Mouse (Mus musculus): Measurements from ENCODE around the gene Lrrc8e. TPM values are rescaled to one million over a fixed set of nuclear protein-coding genes. Genes with fewer than 3 reads are reported as not detected.

Lrrc8e gene
- polyA plus RNA-seq (2015; fragmentation: Nextera tagmentation; extraction: Ambion mirVana) = 2.6 and 2.8 TPM in 2 replicates

DNA sequence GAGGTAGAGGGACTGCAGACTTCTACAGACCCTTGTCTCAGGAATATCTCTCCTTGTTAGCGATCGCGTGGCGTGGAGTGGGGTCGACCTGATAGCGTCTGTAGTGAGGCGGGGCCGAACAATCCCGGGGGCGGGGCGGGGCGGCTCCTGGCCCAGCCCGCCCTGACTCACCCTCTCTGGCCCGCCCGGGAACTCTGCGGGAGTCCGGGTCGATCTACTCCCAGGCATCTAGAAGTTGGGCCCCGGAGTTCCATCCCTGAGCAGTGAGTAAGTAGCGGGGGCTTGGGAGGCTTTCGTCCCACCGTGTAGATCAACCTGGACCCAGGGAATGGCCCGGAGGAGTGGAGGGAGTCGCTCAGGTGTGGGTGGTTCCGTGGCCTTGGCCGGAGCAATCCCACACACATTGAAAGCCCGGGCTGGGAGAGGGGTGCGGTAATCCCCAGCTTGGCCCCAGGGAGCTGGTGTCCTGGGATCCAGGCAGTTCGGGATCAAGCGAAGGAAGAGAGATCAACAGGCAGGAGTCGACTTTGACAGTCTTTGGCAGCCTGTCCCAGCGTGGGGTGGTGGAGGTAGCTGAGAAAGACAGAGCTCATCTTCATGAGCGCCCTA lies at the start of gene Lrrc8e:
Lrrc8e (plus strand) TSS at position 89 of the 609 bp plus-strand sequence.
- no peaks in the 10 kb centered on the region for H3K36me3 ChIP-seq (ENCODE audit: control insufficient read depth, insufficient read depth, low read length)
- peak within 1 kb of the TSS; percentile 59 for H3K9ac ChIP-seq (ENCODE audit: low read depth, low read length)
- H3K4me2 ChIP-seq (ENCODE audit: low read depth, low read length) = peak within 1 kb of the TSS; percentile 63
- peak; percentile 79 for ATAC-seq
- peak within 1 kb of the TSS; percentile 48 for H3K4me3 ChIP-seq (ENCODE audit: low read length)
- H3K27ac ChIP-seq (ENCODE audit: low read length) = no peak within 1 kb of the TSS
- peaks cover 16% of the 10 kb centered on the region; the same call in 1 of the 2 replicates for H3K4me1 ChIP-seq (ENCODE audit: control insufficient read depth, insufficient read depth, low read length)
- no peaks in the 10 kb centered on the region for H3K9me3 ChIP-seq (ENCODE audit: control insufficient read depth, low read length)
- H3K27me3 ChIP-seq (replicated peaks; ENCODE audit: control insufficient read depth, insufficient read depth, low read length) = no peaks in the 10 kb centered on the region
- WGBS = 6% methylated on average over 33 of the region's 33 CpGs

DNA sequence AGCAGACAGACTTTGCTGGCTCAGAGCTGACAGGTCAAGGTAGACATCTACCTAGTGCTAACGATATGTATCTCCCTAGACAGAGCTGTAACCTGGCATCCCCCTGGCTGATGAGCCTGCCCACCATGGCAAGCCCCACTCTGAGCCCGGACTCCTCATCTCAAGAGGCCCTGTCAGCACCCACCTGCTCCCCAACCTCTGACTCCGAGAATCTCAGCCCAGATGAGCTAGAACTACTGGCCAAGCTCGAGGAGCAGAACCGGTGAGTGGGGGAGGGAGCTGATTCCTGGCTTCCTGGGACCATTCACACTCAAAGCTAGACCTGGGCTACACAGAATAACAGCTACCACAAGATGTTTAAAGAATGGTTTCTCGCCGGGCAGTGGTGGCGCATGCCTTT lies 43.2 kb upstream of the Lrrc8e start:
- no peaks in the 10 kb centered on the region for H3K9me3 ChIP-seq (ENCODE audit: control insufficient read depth, low read length)
- ATAC-seq = no peak
- H3K27me3 ChIP-seq (replicated peaks; ENCODE audit: control insufficient read depth, insufficient read depth, low read length) = no peaks in the 10 kb centered on the region
- 0 out of 2 replicates have a peak, but pooled peaks cover 2% of the 10 kb centered on the region for H3K36me3 ChIP-seq (ENCODE audit: control insufficient read depth, insufficient read depth, low read length)
- H3K4me2 ChIP-seq (ENCODE audit: low read depth, low read length) = no peak overlapping the region
- no peaks in the 10 kb centered on the region for H3K4me1 ChIP-seq (ENCODE audit: control insufficient read depth, insufficient read depth, low read length)
- no peak overlapping the region for H3K9ac ChIP-seq (ENCODE audit: low read depth, low read length)
- H3K27ac ChIP-seq (ENCODE audit: low read length) = no peak overlapping the region
- no peak overlapping the region for H3K4me3 ChIP-seq (ENCODE audit: low read length)
- WGBS = 86% methylated on average over 8 of the region's 8 CpGs

DNA sequence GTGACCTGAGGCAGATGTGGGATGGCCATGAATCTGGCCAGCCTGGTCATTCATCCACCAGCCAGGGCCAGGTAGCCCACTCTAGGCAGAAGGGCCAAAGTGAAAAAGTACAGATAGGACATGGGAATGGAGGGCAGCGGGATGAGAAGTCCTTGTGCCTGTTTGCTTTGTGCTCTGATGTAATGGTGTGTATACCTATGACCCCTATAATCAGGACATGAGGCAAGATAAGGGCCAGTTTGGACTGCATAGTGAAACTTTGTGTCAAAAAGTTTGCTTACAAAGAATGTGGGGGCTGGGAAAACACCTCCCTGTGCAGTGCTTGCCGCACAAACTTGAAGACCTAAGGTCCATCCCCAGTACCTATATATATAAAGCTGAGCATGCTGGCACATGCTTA lies 40.5 kb upstream of the Lrrc8e start:
- no peaks in the 10 kb centered on the region for H3K4me1 ChIP-seq (ENCODE audit: control insufficient read depth, insufficient read depth, low read length)
- no peak for ATAC-seq
- H3K9ac ChIP-seq (ENCODE audit: low read depth, low read length) = no peak overlapping the region
- no peak overlapping the region for H3K4me3 ChIP-seq (ENCODE audit: low read length)
- H3K27me3 ChIP-seq (replicated peaks; ENCODE audit: control insufficient read depth, insufficient read depth, low read length) = no peaks in the 10 kb centered on the region
- 82% methylated on average over 2 of the region's 2 CpGs for WGBS
- H3K4me2 ChIP-seq (ENCODE audit: low read depth, low read length) = no peak overlapping the region
- H3K27ac ChIP-seq (ENCODE audit: low read length) = no peak overlapping the region
- H3K9me3 ChIP-seq (ENCODE audit: control insufficient read depth, low read length) = no peaks in the 10 kb centered on the region
- H3K36me3 ChIP-seq (ENCODE audit: control insufficient read depth, insufficient read depth, low read length) = 0 out of 2 replicates have a peak, but pooled peaks cover 2% of the 10 kb centered on the region

DNA sequence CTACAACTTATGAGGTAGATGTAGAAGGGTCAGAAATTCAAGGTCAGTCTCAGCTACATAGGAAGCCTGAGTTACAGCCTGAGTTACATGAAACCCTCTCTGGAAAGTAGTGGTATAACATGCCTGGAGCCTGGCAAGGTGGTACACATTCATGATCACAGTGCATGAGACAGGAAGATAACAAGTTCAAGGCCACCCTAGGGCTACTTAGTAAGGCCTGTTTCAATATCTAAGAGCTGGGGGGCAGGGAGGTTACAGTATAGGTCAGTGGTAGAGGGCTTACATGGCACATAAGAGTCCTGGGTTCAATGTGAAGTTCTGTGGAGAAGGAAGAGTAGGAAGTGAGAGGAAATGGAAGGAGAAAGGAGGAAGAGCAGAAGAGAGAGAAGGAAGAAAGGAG lies 38.0 kb upstream of the Lrrc8e start:
- H3K27ac ChIP-seq (ENCODE audit: low read length) = no peak overlapping the region
- no peaks in the 10 kb centered on the region for H3K9me3 ChIP-seq (ENCODE audit: control insufficient read depth, low read length)
- no peaks in the 10 kb centered on the region for H3K27me3 ChIP-seq (replicated peaks; ENCODE audit: control insufficient read depth, insufficient read depth, low read length)
- H3K9ac ChIP-seq (ENCODE audit: low read depth, low read length) = no peak overlapping the region
- H3K36me3 ChIP-seq (ENCODE audit: control insufficient read depth, insufficient read depth, low read length) = 0 out of 2 replicates have a peak, but pooled peaks cover 2% of the 10 kb centered on the region
- H3K4me2 ChIP-seq (ENCODE audit: low read depth, low read length) = no peak overlapping the region
- ATAC-seq = no peak
- 0 out of 2 replicates have a peak, but pooled peaks cover 2% of the 10 kb centered on the region for H3K4me1 ChIP-seq (ENCODE audit: control insufficient read depth, insufficient read depth, low read length)
- H3K4me3 ChIP-seq (ENCODE audit: low read length) = no peak overlapping the region

DNA sequence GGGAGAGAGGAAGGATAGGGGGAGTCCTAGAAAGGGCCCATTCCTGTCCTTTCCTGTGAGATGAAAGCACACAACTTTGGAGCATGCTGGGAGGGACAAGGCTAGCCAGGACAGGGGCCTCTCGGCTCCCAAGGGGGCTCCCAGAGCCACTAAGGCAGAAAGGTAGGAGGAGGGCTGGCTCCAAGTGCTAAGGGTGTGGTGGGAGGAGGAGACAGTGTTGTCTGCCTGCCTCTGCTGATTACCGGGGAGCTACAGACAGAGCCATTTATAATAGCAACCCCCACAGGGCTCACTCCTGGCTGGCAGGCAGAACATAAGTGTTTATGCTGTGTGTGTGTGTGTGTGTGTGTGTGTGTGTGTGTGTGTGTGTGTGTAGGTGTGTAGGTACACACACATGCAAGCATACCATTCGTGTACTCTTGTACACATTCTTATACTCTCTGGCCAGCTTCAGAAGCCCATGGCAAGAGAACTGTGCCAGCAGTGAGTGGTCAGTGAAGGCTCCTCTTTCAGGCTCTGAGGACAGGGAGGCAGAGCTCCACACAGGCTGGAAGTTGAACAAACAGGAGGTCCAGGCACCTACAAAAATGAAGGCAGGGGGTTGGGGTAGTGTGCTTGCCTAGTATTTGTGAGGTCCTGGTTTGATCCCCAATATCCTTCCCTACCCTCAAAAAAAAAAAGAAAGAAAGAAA lies 37.5 kb upstream of the Lrrc8e start:
- H3K36me3 ChIP-seq (ENCODE audit: control insufficient read depth, insufficient read depth, low read length) = 0 out of 2 replicates have a peak, but pooled peaks cover 2% of the 10 kb centered on the region
- WGBS = 23% methylated on average over 3 of the region's 3 CpGs
- 0 out of 2 replicates have a peak, but pooled peaks have one; percentile 30 for ATAC-seq
- no peaks in the 10 kb centered on the region for H3K27me3 ChIP-seq (replicated peaks; ENCODE audit: control insufficient read depth, insufficient read depth, low read length)
- no peak overlapping the region for H3K27ac ChIP-seq (ENCODE audit: low read length)
- no peak overlapping the region for H3K9ac ChIP-seq (ENCODE audit: low read depth, low read length)
- 0 out of 2 replicates have a peak, but pooled peaks cover 2% of the 10 kb centered on the region for H3K4me1 ChIP-seq (ENCODE audit: control insufficient read depth, insufficient read depth, low read length)
- no peak overlapping the region for H3K4me3 ChIP-seq (ENCODE audit: low read length)
- no peaks in the 10 kb centered on the region for H3K9me3 ChIP-seq (ENCODE audit: control insufficient read depth, low read length)
- H3K4me2 ChIP-seq (ENCODE audit: low read depth, low read length) = no peak overlapping the region

DNA sequence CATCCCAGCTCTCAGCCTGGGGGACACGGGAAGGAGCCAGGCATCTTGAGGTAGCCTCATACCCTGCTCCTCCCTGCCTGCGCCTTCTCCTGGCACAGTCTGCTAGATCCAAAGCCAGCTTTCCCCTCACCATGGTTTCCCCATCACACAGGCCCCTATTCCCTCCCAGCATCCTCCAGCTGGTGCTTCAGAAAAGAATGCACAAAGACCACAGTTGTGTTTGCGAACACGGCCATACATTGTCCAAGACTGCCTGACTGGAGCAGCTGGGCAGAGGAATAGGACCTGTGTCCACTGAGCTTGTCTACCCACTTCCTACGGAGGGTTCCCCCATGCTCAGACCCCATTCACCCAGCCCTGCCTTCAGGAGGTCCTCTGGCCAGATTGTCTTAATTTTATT lies 34.3 kb upstream of the Lrrc8e start:
- ATAC-seq = peak; percentile 37
- WGBS = 51% methylated on average over 5 of the region's 5 CpGs
- H3K27me3 ChIP-seq (replicated peaks; ENCODE audit: control insufficient read depth, insufficient read depth, low read length) = no peaks in the 10 kb centered on the region
- H3K27ac ChIP-seq (ENCODE audit: low read length) = no peak overlapping the region
- 0 out of 2 replicates have a peak, but pooled peaks cover 2% of the 10 kb centered on the region for H3K36me3 ChIP-seq (ENCODE audit: control insufficient read depth, insufficient read depth, low read length)
- no peaks in the 10 kb centered on the region for H3K9me3 ChIP-seq (ENCODE audit: control insufficient read depth, low read length)
- 0 out of 2 replicates have a peak, but pooled peaks cover 2% of the 10 kb centered on the region for H3K4me1 ChIP-seq (ENCODE audit: control insufficient read depth, insufficient read depth, low read length)
- H3K9ac ChIP-seq (ENCODE audit: low read depth, low read length) = no peak overlapping the region
- no peak overlapping the region for H3K4me2 ChIP-seq (ENCODE audit: low read depth, low read length)
- no peak overlapping the region for H3K4me3 ChIP-seq (ENCODE audit: low read length)

DNA sequence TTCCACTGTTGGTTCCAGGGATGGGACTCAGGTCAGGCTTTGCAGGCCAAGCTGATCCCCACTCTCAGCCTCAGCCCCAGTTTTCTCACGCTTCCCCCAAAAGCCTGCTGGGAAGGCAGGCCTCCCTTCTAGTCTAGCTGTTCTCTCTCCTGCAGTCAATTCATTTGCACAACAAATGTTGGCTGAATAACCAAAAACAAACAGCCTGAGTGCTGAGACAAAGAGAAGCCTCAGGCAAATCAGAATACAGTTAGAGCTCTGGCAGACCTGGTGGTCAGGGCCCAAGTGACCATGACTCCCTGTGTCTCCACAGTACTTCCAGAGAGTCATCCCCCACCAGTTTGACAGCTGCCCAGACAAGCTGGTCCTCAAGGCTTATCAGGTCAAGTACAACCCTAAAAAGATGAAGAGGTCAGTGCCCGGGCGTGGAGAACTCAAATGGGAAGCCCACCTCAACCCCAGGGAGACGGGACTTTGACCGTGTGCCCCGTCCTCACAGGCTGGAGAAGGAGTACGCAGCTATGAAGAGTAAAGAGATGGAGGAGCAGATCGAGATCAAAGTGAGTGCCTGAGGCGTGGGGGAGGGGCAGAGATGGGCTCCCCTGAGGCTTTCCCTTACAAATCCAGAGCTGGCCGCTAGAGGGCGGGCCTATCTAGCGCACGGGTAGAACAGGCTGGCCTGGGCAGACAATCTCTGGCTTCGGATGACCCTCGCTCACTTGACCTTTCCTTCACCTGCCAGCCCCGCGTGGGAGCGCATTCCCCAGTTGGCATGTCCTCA lies 33.6 kb upstream of the Lrrc8e start:
- peak overlapping the region; percentile 32; the same call in 1 of the 2 replicates for H3K4me2 ChIP-seq (ENCODE audit: low read depth, low read length)
- H3K36me3 ChIP-seq (ENCODE audit: control insufficient read depth, insufficient read depth, low read length) = 0 out of 2 replicates have a peak, but pooled peaks cover 2% of the 10 kb centered on the region
- 13% methylated on average over 18 of the region's 18 CpGs for WGBS
- 0 out of 2 replicates have a peak, but pooled peaks cover 2% of the 10 kb centered on the region for H3K4me1 ChIP-seq (ENCODE audit: control insufficient read depth, insufficient read depth, low read length)
- no peak overlapping the region for H3K4me3 ChIP-seq (ENCODE audit: low read length)
- H3K27ac ChIP-seq (ENCODE audit: low read length) = no peak overlapping the region
- H3K27me3 ChIP-seq (replicated peaks; ENCODE audit: control insufficient read depth, insufficient read depth, low read length) = no peaks in the 10 kb centered on the region
- ATAC-seq = peak; percentile 84
- no peaks in the 10 kb centered on the region for H3K9me3 ChIP-seq (ENCODE audit: control insufficient read depth, low read length)
- H3K9ac ChIP-seq (ENCODE audit: low read depth, low read length) = peak overlapping the region; percentile 27; the same call in 1 of the 2 replicates

DNA sequence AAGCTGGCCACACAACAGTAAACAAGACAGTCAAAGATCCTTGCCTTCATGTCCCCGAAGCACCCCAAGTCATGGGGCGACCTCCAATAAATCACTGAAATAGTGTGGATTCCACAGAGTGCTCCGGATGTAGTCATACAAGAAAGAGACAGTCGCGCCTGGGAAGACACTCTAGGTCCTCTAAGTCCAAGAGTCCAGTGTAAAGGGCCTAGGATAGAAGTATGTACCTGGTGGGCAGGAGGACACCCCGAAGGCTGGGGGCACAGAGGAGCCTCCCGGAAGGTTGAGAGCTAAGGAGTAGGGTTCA lies 33.1 kb upstream of the Lrrc8e start:
- Histone ChIP-seq H3K4me1 (ENCODE audit: control insufficient read depth, insufficient read depth, low read length) (0 out of 2 replicates have a peak, but pooled peaks cover 2% of the 10 kb centered on the region), H3K36me3 (ENCODE audit: control insufficient read depth, insufficient read depth, low read length) (no peaks in the 10 kb centered on the region), H3K27me3 (replicated peaks; ENCODE audit: control insufficient read depth, insufficient read depth, low read length) (no peaks in the 10 kb centered on the region), H3K27ac (ENCODE audit: low read length) (no peak overlapping the region), H3K4me3 (ENCODE audit: low read length) (no peak overlapping the region), H3K4me2 (ENCODE audit: low read depth, low read length) (peak overlapping the region; percentile 32; the same call in 1 of the 2 replicates), H3K9ac (ENCODE audit: low read depth, low read length) (peak overlapping the region; percentile 27; the same call in 1 of the 2 replicates), H3K9me3 (ENCODE audit: control insufficient read depth, low read length) (no peaks in the 10 kb centered on the region)
- WGBS = 46% methylated on average over 7 of the region's 7 CpGs
- no peak; the same call in 1 of the 2 replicates for ATAC-seq

DNA sequence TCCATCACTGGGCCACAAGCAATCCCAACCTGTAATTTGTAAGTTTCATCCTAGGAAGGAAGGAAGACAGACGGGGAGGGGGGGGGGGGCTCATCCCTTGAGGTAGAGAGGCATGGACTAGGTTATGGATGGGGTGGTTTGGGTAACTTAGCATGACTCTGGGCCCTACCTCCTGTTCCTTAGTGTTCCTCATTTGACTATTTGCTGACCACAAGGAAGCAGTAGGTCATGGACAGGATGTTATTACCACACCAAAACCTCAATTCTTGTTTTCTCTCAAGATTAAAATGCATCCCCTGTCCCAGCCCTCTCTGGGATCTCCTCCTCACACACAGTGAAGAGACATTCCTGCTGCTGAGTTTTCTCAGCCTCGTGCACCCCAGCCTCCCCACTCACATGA lies 25.3 kb upstream of the Lrrc8e start:
- 53% methylated on average over 2 of the region's 2 CpGs for WGBS
- Histone ChIP-seq H3K9ac (ENCODE audit: low read depth, low read length) (no peak overlapping the region), H3K9me3 (ENCODE audit: control insufficient read depth, low read length) (no peaks in the 10 kb centered on the region), H3K4me3 (ENCODE audit: low read length) (no peak overlapping the region), H3K4me1 (ENCODE audit: control insufficient read depth, insufficient read depth, low read length) (peaks cover 9% of the 10 kb centered on the region), H3K27ac (ENCODE audit: low read length) (no peak overlapping the region), H3K4me2 (ENCODE audit: low read depth, low read length) (no peak overlapping the region), H3K36me3 (ENCODE audit: control insufficient read depth, insufficient read depth, low read length) (no peaks in the 10 kb centered on the region), H3K27me3 (replicated peaks; ENCODE audit: control insufficient read depth, insufficient read depth, low read length) (peaks cover 7% of the 10 kb centered on the region)
- no peak for ATAC-seq
